Mouse (Mus musculus) CD4-positive, CD25-positive, alpha-beta regulatory T cell, adult 2 months (primary cell): ENCODE measurements around the gene Mst1.
A peak's percentile ranks its signal among the peaks of the same experiment; 100 is the strongest.

ENCODE experiments used
- DNase-seq: peaks from one replicate; pipeline ENCODE4 v3.0.0-alpha.2; 2012; ENCODE audit warnings: low read depth, low spot score

Mst1 gene

GRCm38 (mm10) chr9:108080168-108080567 is at the start of gene Mst1:
Mst1 (plus strand) TSS chr9:108080436.
- DNase-seq = no peak

- no peak for DNase-seq
Measured at GRCm38 (mm10) chr9:108032126-108032525, 48.1 kb upstream of the Mst1 start.

GRCm38 (mm10) chr9:108035331-108036156 is 44.7 kb upstream of the Mst1 start:
- DNase-seq = peak; percentile 84

GRCm38 (mm10) chr9:108044751-108045492 is 35.3 kb upstream of the Mst1 start:
- no peak for DNase-seq

GRCm38 (mm10) chr9:108046582-108046981 is 33.7 kb upstream of the Mst1 start:
- no peak for DNase-seq

GRCm38 (mm10) chr9:108047601-108048565 is 32.4 kb upstream of the Mst1 start:
- no peak for DNase-seq

GRCm38 (mm10) chr9:108048566-108048955 is 31.7 kb upstream of the Mst1 start:
- DNase-seq = no peak

- DNase-seq = peak; percentile 98
Measured at GRCm38 (mm10) chr9:108049016-108049455, 31.2 kb upstream of the Mst1 start, which contains the start of gene Gmppb. Gmppb (plus strand) TSS chr9:108049242.

GRCm38 (mm10) chr9:108049561-108050251 is 30.5 kb upstream of the Mst1 start:
- peak; percentile 68 for DNase-seq

- DNase-seq = no peak
Measured at GRCm38 (mm10) chr9:108051184-108051930, 28.9 kb upstream of the Mst1 start.

GRCm38 (mm10) chr9:108051931-108052220 is 28.4 kb upstream of the Mst1 start:
- no peak for DNase-seq

GRCm38 (mm10) chr9:108052411-108052810 is 27.8 kb upstream of the Mst1 start:
- DNase-seq = no peak

- DNase-seq = peak; percentile 96
Measured at GRCm38 (mm10) chr9:108052885-108053664, 27.2 kb upstream of the Mst1 start, which contains the start of gene Amigo3. Amigo3 (plus strand) TSS chr9:108053159.

GRCm38 (mm10) chr9:108053665-108054225 is 26.5 kb upstream of the Mst1 start:
- no peak for DNase-seq

GRCm38 (mm10) chr9:108054331-108055040 is 25.8 kb upstream of the Mst1 start:
- no peak for DNase-seq

- DNase-seq = no peak
Measured at GRCm38 (mm10) chr9:108055061-108055460, 25.2 kb upstream of the Mst1 start.

GRCm38 (mm10) chr9:108055661-108056237 is 24.5 kb upstream of the Mst1 start:
- no peak for DNase-seq
